7 mouse cellular contexts compared by ENCODE assay signal in genomic region chr14:45350931-45351859, GRCm38 (mm10). TPM values are rescaled to one million over a fixed set of nuclear protein-coding genes. Genes with fewer than 3 reads are reported as not detected.
DNase-seq lines count a peak whose midpoint lies in the region; ATAC-seq lines count a peak whose summit lies in the region.

Gene Styx (plus strand): TSS chr14:45351093.

- peaks cover 4% of the 10 kb centered on the region for H3K4me1 ChIP-seq in intestine, embryonic 15.5 days (replicated peaks)
- H3K4me1 ChIP-seq in midbrain, embryonic 10.5 days, result peaks cover 9% of the 10 kb centered on the region

- H3K27ac ChIP-seq in intestine, embryonic 15.5 days, result peak within 1 kb of the TSS; percentile 79
- peak within 1 kb of the TSS; percentile 89 for H3K27ac ChIP-seq in midbrain, embryonic 10.5 days (replicated peaks)

- intact Hi-C loops in gastrocnemius, postnatal 36 days (cut with DNase I), result loop anchor here (5.0 kb wide), 1 partner anchor 36 kb away; no protein-coding TSS in a partner anchor
- intact Hi-C loops in left cerebral cortex, postnatal 25 days (cut with DNase I), result no loop called here

- peaks cover 10% of the 10 kb centered on the region for H3K36me3 ChIP-seq in intestine, embryonic 15.5 days
- H3K36me3 ChIP-seq in midbrain, embryonic 10.5 days, result peaks cover 37% of the 10 kb centered on the region

- WGBS in intestine, embryonic 15.5 days, result under 1% methylated on average over 79 of the region's 93 CpGs
- under 1% methylated on average over 80 of the region's 93 CpGs for WGBS in midbrain, embryonic 10.5 days

- H3K9me3 ChIP-seq in intestine, embryonic 15.5 days, result no peaks in the 10 kb centered on the region
- H3K9me3 ChIP-seq in midbrain, embryonic 10.5 days (replicated peaks), result no peaks in the 10 kb centered on the region

- ATAC-seq in intestine, embryonic 15.5 days, result peak; percentile 99

- peak within 1 kb of the TSS; percentile 64 for H3K4me2 ChIP-seq in intestine, embryonic 15.5 days (replicated peaks)

- H3K9ac ChIP-seq in intestine, embryonic 15.5 days, result peak within 1 kb of the TSS; percentile 83

- peak within 1 kb of the TSS; percentile 75 for H3K4me3 ChIP-seq in intestine, embryonic 15.5 days (replicated peaks)
- peak within 1 kb of the TSS; percentile 81 for H3K4me3 ChIP-seq in midbrain, embryonic 10.5 days

- no peaks in the 10 kb centered on the region for H3K27me3 ChIP-seq in intestine, embryonic 15.5 days (replicated peaks)
- H3K27me3 ChIP-seq in midbrain, embryonic 10.5 days (ENCODE audit: low read depth, poor library complexity, severe bottlenecking), result no peaks in the 10 kb centered on the region

- DNase-seq in adrenal gland, adult 18-20 months (ENCODE audit: low spot score in 2 of 2), result peak; percentile 97 to 98
- DNase-seq in embryo, embryonic 11 days, result peak; percentile 97
- DNase-seq in gastrocnemius, postnatal 36 days, result peak; percentile 93 to 97
- DNase-seq in left cerebral cortex, postnatal 25 days (ENCODE audit: low spot score in 2 of 2), result peak; percentile 91 to 92
- DNase-seq in midbrain, embryonic 10.5 days (ENCODE audit: low spot score), result peak; percentile 97
- peak; percentile 93 for DNase-seq in right cerebral cortex, postnatal 4 days

RNA-seq across cellular contexts. Expression of gene Styx, which starts in this region (rescaled TPM):
- total RNA-seq in adrenal gland, adult 18-20 months (2021), result 10 to 100 TPM; 22.4 to 23.4 TPM
- total RNA-seq in gastrocnemius, postnatal 36 days (2021), result 10 to 100 TPM; 57.6 to 61.3 TPM
- polyA plus RNA-seq in intestine, embryonic 15.5 days (2015; fragmentation: Nextera tagmentation; extraction: Ambion mirVana), result 52.6 and 56.9 TPM in 2 replicates
- total RNA-seq in left cerebral cortex, postnatal 25 days (2021), result 10 to 100 TPM; 12.6 to 18.4 TPM
- polyA plus RNA-seq in midbrain, embryonic 10.5 days (2016; fragmentation: Nextera tagmentation; extraction: Ambion mirVana), result 39.3 and 40.0 TPM in 2 replicates

Comparison
In these comparisons a context has a peak if more than half of its experiments do, and no peak if none do; other contexts are left out.
1. Peak in every context shown above with its lines: DNase-seq, ATAC-seq, H3K4me3 ChIP-seq and H3K27ac ChIP-seq.